Comparison of ENCODE assay signal across 21 mouse cellular contexts in the genomic region with DNA sequence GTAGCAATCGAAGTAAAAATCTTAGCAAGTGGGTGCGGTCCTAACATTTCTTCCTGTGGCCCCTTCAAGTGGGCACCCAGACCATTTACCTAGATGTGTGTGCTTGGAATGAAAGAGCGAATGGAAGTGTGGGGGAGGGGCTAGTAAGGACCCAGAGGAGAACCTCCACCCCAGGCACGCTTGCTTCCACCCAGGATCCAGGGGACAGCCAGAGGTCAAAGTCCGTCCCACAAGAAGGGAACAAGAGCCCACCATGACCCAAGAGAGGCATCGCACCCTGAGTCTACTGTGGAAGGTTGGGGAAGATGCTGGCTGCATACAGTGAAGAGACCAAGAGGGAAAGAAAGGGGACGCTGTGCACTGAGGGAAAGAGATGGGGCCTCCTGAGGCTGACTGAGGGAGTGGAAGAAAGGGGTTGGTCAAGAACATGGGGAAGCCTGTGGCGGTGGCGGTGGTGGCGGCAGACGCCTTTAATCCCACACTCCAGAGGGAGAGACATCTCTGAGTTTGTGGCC. TPM values are rescaled to one million over a fixed set of nuclear protein-coding genes. Genes with fewer than 3 reads are reported as not detected.
A peak's percentile ranks its signal among the peaks of the same experiment; 100 is the strongest.
DNase-seq lines count a peak whose midpoint lies in the region; ATAC-seq and TF ChIP-seq lines count a peak whose summit lies in the region.
"Had no signal": no experiment of that assay in that cellular context is flagged by ENCODE, and none has a peak within 500 bp of the region (broad histone marks: within the 10 kb centered on the region; RNA-seq: fewer than 3 reads in every experiment).

No protein-coding gene starts in this region.

- H3K9ac ChIP-seq in forebrain, embryonic 13.5 days = no peak overlapping the region
- H3K9ac ChIP-seq in forebrain, postnatal 0 days = no peak overlapping the region
- no peak overlapping the region for H3K9ac ChIP-seq in embryonic facial prominence, embryonic 13.5 days
- no peak overlapping the region for H3K9ac ChIP-seq in hindbrain, embryonic 16.5 days (ENCODE audit: low read depth, low read length)
- H3K9ac ChIP-seq in midbrain, embryonic 15.5 days = no peak overlapping the region
- H3K9ac ChIP-seq: intestine, embryonic 15.5 days; limb, embryonic 12.5 days; liver, embryonic 13.5 days had no signal

- peaks cover 8% of the 10 kb centered on the region; the same call in 1 of the 2 replicates for H3K9me3 ChIP-seq in forebrain, embryonic 13.5 days (replicated peaks)
- H3K9me3 ChIP-seq in forebrain, postnatal 0 days (ENCODE audit: low read length) = no peaks in the 10 kb centered on the region
- no peaks in the 10 kb centered on the region for H3K9me3 ChIP-seq in embryonic facial prominence, embryonic 13.5 days
- H3K9me3 ChIP-seq in hindbrain, embryonic 16.5 days (ENCODE audit: control insufficient read depth, low read length) = no peaks in the 10 kb centered on the region
- H3K9me3 ChIP-seq in midbrain, embryonic 15.5 days = peaks cover 3% of the 10 kb centered on the region; the same call in 1 of the 2 replicates
- H3K9me3 ChIP-seq: intestine, embryonic 15.5 days; kidney, embryonic 15.5 days; liver, embryonic 13.5 days had no signal

- no peak for ATAC-seq in forebrain, embryonic 13.5 days
- no peak for ATAC-seq in forebrain, postnatal 0 days
- no peak for ATAC-seq in embryonic facial prominence, embryonic 13.5 days (ENCODE audit: insufficient number of reproducible peaks, insufficient read depth, low FRiP score, low TSS enrichment, low read depth)
- ATAC-seq in hindbrain, embryonic 16.5 days = no peak
- ATAC-seq in midbrain, embryonic 15.5 days (replicated peaks) = no peak
- ATAC-seq: intestine, embryonic 15.5 days; lung, postnatal 0 days had no signal

- H3K27me3 ChIP-seq in forebrain, embryonic 13.5 days = peaks cover 15% of the 10 kb centered on the region; the same call in 1 of the 2 replicates
- H3K27me3 ChIP-seq in forebrain, postnatal 0 days (ENCODE audit: insufficient read depth, low read length) = no peaks in the 10 kb centered on the region
- peaks cover 16% of the 10 kb centered on the region for H3K27me3 ChIP-seq in embryonic facial prominence, embryonic 13.5 days
- H3K27me3 ChIP-seq in hindbrain, embryonic 16.5 days (replicated peaks; ENCODE audit: control insufficient read depth, insufficient read depth, low read length) = peaks cover 2% of the 10 kb centered on the region
- H3K27me3 ChIP-seq in midbrain, embryonic 15.5 days (replicated peaks) = 0 out of 2 replicates have a peak, but pooled peaks cover 11% of the 10 kb centered on the region
- H3K27me3 ChIP-seq: CH12.LX; intestine, embryonic 15.5 days; kidney, embryonic 15.5 days had no signal

- H3K27ac ChIP-seq in forebrain, embryonic 13.5 days = no peak overlapping the region
- H3K27ac ChIP-seq in forebrain, postnatal 0 days (ENCODE audit: low read depth, low read length) = no peak overlapping the region
- H3K27ac ChIP-seq in embryonic facial prominence, embryonic 13.5 days = no peak overlapping the region
- H3K27ac ChIP-seq in hindbrain, embryonic 16.5 days (ENCODE audit: low read depth, low read length) = no peak overlapping the region
- H3K27ac ChIP-seq in midbrain, embryonic 15.5 days = no peak overlapping the region
- H3K27ac ChIP-seq: intestine, embryonic 15.5 days; left cerebral cortex, adult 2 months; liver, embryonic 13.5 days had no signal

- no peak overlapping the region for H3K4me3 ChIP-seq in forebrain, embryonic 13.5 days
- H3K4me3 ChIP-seq in forebrain, postnatal 0 days (ENCODE audit: low read depth, low read length) = no peak overlapping the region
- no peak overlapping the region for H3K4me3 ChIP-seq in embryonic facial prominence, embryonic 13.5 days
- no peak overlapping the region for H3K4me3 ChIP-seq in hindbrain, embryonic 16.5 days (ENCODE audit: low read length)
- peak overlapping the region; percentile 19; the same call in 1 of the 2 replicates for H3K4me3 ChIP-seq in midbrain, embryonic 15.5 days
- H3K4me3 ChIP-seq: intestine, embryonic 15.5 days; left cerebral cortex, adult 2 months; limb, embryonic 12.5 days; liver, embryonic 13.5 days had no signal

- H3K4me2 ChIP-seq in forebrain, embryonic 13.5 days = peak overlapping the region; percentile 55
- no peak overlapping the region for H3K4me2 ChIP-seq in forebrain, postnatal 0 days (ENCODE audit: low read depth)
- peak overlapping the region; percentile 53; the same call in 1 of the 2 replicates for H3K4me2 ChIP-seq in embryonic facial prominence, embryonic 13.5 days
- peak overlapping the region; percentile 37 for H3K4me2 ChIP-seq in hindbrain, embryonic 16.5 days (ENCODE audit: low read length)
- H3K4me2 ChIP-seq in midbrain, embryonic 15.5 days = peak overlapping the region; percentile 47; the same call in 1 of the 2 replicates

- H3K4me1 ChIP-seq in forebrain, embryonic 13.5 days = peaks cover 14% of the 10 kb centered on the region
- H3K4me1 ChIP-seq in forebrain, postnatal 0 days (ENCODE audit: insufficient read depth) = no peaks in the 10 kb centered on the region
- H3K4me1 ChIP-seq in embryonic facial prominence, embryonic 13.5 days = peaks cover 14% of the 10 kb centered on the region
- peaks cover 10% of the 10 kb centered on the region for H3K4me1 ChIP-seq in hindbrain, embryonic 16.5 days (ENCODE audit: control insufficient read depth, insufficient read depth, low read depth, low read length)
- peaks cover 12% of the 10 kb centered on the region for H3K4me1 ChIP-seq in midbrain, embryonic 15.5 days
- H3K4me1 ChIP-seq: intestine, embryonic 15.5 days had no signal

- no peak for TF ChIP-seq CTCF in forebrain, postnatal 0 days (IDR thresholded peaks at IDR 0.05; ENCODE audit: low read depth)

- 57% methylated on average over 11 of the region's 11 CpGs for WGBS in forebrain, embryonic 13.5 days
- 63% methylated on average over 11 of the region's 11 CpGs for WGBS in forebrain, postnatal 0 days
- WGBS in embryonic facial prominence, embryonic 13.5 days = 60% methylated on average over 11 of the region's 11 CpGs
- 65% methylated on average over 11 of the region's 11 CpGs for WGBS in hindbrain, embryonic 16.5 days
- 48% methylated on average over 11 of the region's 11 CpGs for WGBS in midbrain, embryonic 15.5 days

- H3K36me3 ChIP-seq in forebrain, embryonic 13.5 days (ENCODE audit: poor library complexity, severe bottlenecking) = no peaks in the 10 kb centered on the region
- H3K36me3 ChIP-seq in forebrain, postnatal 0 days (ENCODE audit: insufficient read depth) = no peaks in the 10 kb centered on the region
- H3K36me3 ChIP-seq in embryonic facial prominence, embryonic 13.5 days = no peaks in the 10 kb centered on the region
- no peaks in the 10 kb centered on the region for H3K36me3 ChIP-seq in hindbrain, embryonic 16.5 days (ENCODE audit: control insufficient read depth, insufficient read depth, low read length)
- H3K36me3 ChIP-seq in midbrain, embryonic 15.5 days (replicated peaks) = no peaks in the 10 kb centered on the region
- H3K36me3 ChIP-seq: intestine, embryonic 15.5 days; kidney, embryonic 15.5 days; limb, embryonic 12.5 days; liver, embryonic 13.5 days had no signal

- DNase-seq in forebrain, postnatal 0 days = no peak
- DNase-seq in right cerebral cortex, postnatal 25 days = no peak
- DNase-seq in testis, postnatal 10 days (ENCODE audit: low spot score) = no peak
- no peak for DNase-seq in lung, adult 18-20 months
- DNase-seq: cerebellum, adult 18-20 months; cerebellum, postnatal 36 days; gastrocnemius, postnatal 25 days; liver, embryonic 13.5 days; right cerebral cortex, postnatal 4 days; thymus, adult 2 months had no signal

RNA-seq across cellular contexts. Expression of a gene that starts 28.1 kb away (rescaled TPM):
- polyA plus RNA-seq in forebrain, embryonic 13.5 days (2015; fragmentation: Nextera tagmentation; extraction: Ambion mirVana) = 2.7 and 3.1 TPM in 2 replicates
- total RNA-seq in forebrain, postnatal 0 days (2014; rRNA removed) = 10.4 and 10.8 TPM in 2 replicates
- polyA plus RNA-seq in forebrain, postnatal 0 days (2015; fragmentation: Nextera tagmentation; extraction: Ambion mirVana) = 2.7 and 3.9 TPM in 2 replicates
- 22.0 and 23.0 TPM in 2 replicates for polyA plus RNA-seq in embryonic facial prominence, embryonic 13.5 days (2015; fragmentation: Nextera tagmentation; extraction: Ambion mirVana)
- 13.2 and 14.4 TPM in 2 replicates for polyA plus RNA-seq in hindbrain, embryonic 16.5 days (2015; fragmentation: Nextera tagmentation; extraction: Ambion mirVana)
- polyA plus RNA-seq in midbrain, embryonic 15.5 days (2015; fragmentation: Nextera tagmentation; extraction: Ambion mirVana) = 6.6 and 6.7 TPM in 2 replicates
- total RNA-seq: megakaryocyte progenitor cell, adult 5-6 weeks had no signal
